Mouse (Mus musculus): ENCODE measurements around the gene Pole2.

- TF ChIP-seq GATA1 (IDR thresholded peaks at IDR 0.05; ENCODE audit: low read length) (no peak), TAL1 (IDR thresholded peaks at IDR 0.05; ENCODE audit: low read length) (no peak)
Observed at GRCm38 (mm10) chr12:69213186-69213777, 14.7 kb downstream of the Pole2 start.

All from erythroblast, embryonic 14.5 days (primary cell).